Mouse (Mus musculus) midbrain, postnatal 0 days (tissue): ENCODE data around the gene Hectd4. TPM values are rescaled to one million over a fixed set of nuclear protein-coding genes. Genes with fewer than 3 reads are reported as not detected.
A peak's percentile ranks its signal among the peaks of the same experiment; 100 is the strongest.

Experiments used
- ATAC-seq: fragments of 200-750 bp; cut with Nextera tagmentation; 2 replicates; pipeline ENCODE4 v1.8.0; 2017; ENCODE audit warnings: moderate number of reproducible peaks, mild to moderate bottlenecking, moderate TSS enrichment, moderate library complexity; ENCODE audit not compliant: low FRiP score
- DNase-seq: peaks from one replicate; pipeline ENCODE4 v3.0.0-alpha.2; 2015; ENCODE audit warnings: low spot score
- H3K27ac ChIP-seq: fragments of 300-500 bp; sonication (generic); 2 replicates; pipeline ENCODE4 v1.5.1; 2014; ENCODE audit warnings: low read depth, mild to moderate bottlenecking, low read length, mixed read lengths
- H3K27me3 ChIP-seq: fragments of 300-500 bp; sonication (generic); 2 replicates; pipeline ENCODE4 v1.6.1; 2014; ENCODE audit warnings: low read length, control low read depth, mixed read lengths; ENCODE audit not compliant: insufficient read depth
- H3K36me3 ChIP-seq: fragments of 300-500 bp; sonication (generic); 2 replicates; pipeline ENCODE4 v1.6.1; 2014; ENCODE audit warnings: low read length, control low read depth, mixed read lengths; ENCODE audit not compliant: insufficient read depth
- H3K4me1 ChIP-seq: fragments of 300-500 bp; sonication (generic); 2 replicates; pipeline ENCODE4 v1.6.1; 2014; ENCODE audit warnings: mild to moderate bottlenecking, control low read depth, antibody characterized with exemption, low read length, mixed read lengths; ENCODE audit not compliant: insufficient read depth
- H3K4me2 ChIP-seq: fragments of 300-500 bp; sonication (generic); 2 replicates; pipeline ENCODE4 v1.6.1; 2014; ENCODE audit warnings: low read depth, mild to moderate bottlenecking, low read length, mixed read lengths; ENCODE audit not compliant: poor library complexity, severe bottlenecking
- H3K4me3 ChIP-seq: fragments of 300-500 bp; sonication (generic); 2 replicates; pipeline ENCODE4 v1.5.1; 2014; ENCODE audit warnings: low read depth, mild to moderate bottlenecking, low read length, moderate library complexity
- H3K9ac ChIP-seq: fragments of 300-500 bp; sonication (generic); replicated peaks from 2 replicates; pipeline ENCODE4 v1.6.1; 2014; ENCODE audit warnings: mild to moderate bottlenecking, low read length, moderate library complexity, mixed read lengths; ENCODE audit not compliant: poor library complexity, severe bottlenecking
- H3K9me3 ChIP-seq: fragments of 300-500 bp; sonication (generic); 2 replicates; pipeline ENCODE4 v1.6.1; 2016; ENCODE audit warnings: low read length, control low read depth
- CTCF ChIP-seq: IDR thresholded peaks from 2 replicates; pipeline ENCODE4 v1.5.1; 2016; ENCODE audit warnings: antibody characterized with exemption, mild to moderate bottlenecking
- WGBS: fragments of 180-500 bp; shearing (Covaris S2); extraction: QIAGEN DNeasy Blood & Tissue Kit; methylation state at CpG from one replicate; pipeline ENCODE4 v1.1.7; 2014; 5-methylcytosine and 5-hydroxymethylcytosine counted together
- polyA plus RNA-seq: library from polyadenylated mRNA; unstranded; fragments of >200 nt; fragmentation: Nextera tagmentation; extraction: Ambion mirVana; gene quantifications from 2 replicates; pipeline ENCODE4 v1.2.1, GENCODE M21; 2015
- total RNA-seq: library from RNA; depleted of rRNA; stranded (reverse); fragments of >200 nt; gene quantifications from 2 replicates; pipeline ENCODE4 v1.2.3, GENCODE M21; 2014

The Hectd4 gene
- total and polyA plus RNA-seq, 2 experiments from 2014 or later = 17.9 to 141 TPM

DNA sequence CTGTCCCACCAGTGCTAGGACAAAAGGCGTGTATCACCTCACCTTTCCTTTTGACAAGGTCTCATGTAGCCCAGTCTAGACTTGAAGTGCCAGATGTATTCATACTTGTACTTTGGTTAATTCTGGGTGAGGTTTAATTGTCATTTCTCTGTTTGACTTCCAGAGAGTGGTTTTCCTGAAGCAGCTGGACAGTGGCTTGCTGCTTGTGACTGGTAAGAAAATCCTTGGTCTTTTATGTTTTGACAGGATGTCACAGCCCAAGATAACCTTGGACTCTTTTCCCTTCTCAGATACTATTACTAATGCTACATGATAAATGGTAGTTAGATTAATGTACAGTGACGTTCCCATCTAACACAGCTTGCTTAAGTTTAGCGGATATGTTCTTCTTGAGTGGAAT lies 13.0 kb upstream of the Hectd4 start:
- DNase-seq (no peak), ATAC-seq (no peak)
- Histone ChIP-seq H3K9ac (no peak overlapping the region), H3K36me3 (peaks cover 47% of the 10 kb centered on the region), H3K4me1 (no peaks in the 10 kb centered on the region), H3K4me3 (no peak overlapping the region), H3K27me3 (no peaks in the 10 kb centered on the region), H3K4me2 (no peak overlapping the region), H3K27ac (no peak overlapping the region), H3K9me3 (no peaks in the 10 kb centered on the region)
- TF ChIP-seq CTCF = no peak
- 92% methylated on average over 3 of the region's 3 CpGs for WGBS

- Histone ChIP-seq H3K9ac (no peak overlapping the region), H3K4me1 (no peaks in the 10 kb centered on the region), H3K36me3 (peaks cover 49% of the 10 kb centered on the region), H3K4me2 (no peak overlapping the region), H3K9me3 (no peaks in the 10 kb centered on the region), H3K27me3 (no peaks in the 10 kb centered on the region), H3K4me3 (no peak overlapping the region), H3K27ac (no peak overlapping the region)
- no peak for TF ChIP-seq CTCF
- ATAC-seq = no peak
- 91% methylated on average over 9 of the region's 9 CpGs for WGBS
- no peak for DNase-seq
Observed at GRCm38 (mm10) chr5:121209755-121210600, 10.0 kb upstream of the Hectd4 start.

GRCm38 (mm10) chr5:121210601-121210924 lies 9.5 kb upstream of the Hectd4 start:
- no peak overlapping the region for H3K27ac ChIP-seq
- no peaks in the 10 kb centered on the region for H3K9me3 ChIP-seq
- TF ChIP-seq CTCF = no peak
- H3K27me3 ChIP-seq = no peaks in the 10 kb centered on the region
- no peak overlapping the region for H3K4me2 ChIP-seq
- no peaks in the 10 kb centered on the region for H3K4me1 ChIP-seq
- ATAC-seq = no peak
- no peak overlapping the region for H3K9ac ChIP-seq
- H3K36me3 ChIP-seq = peaks cover 49% of the 10 kb centered on the region
- no peak overlapping the region for H3K4me3 ChIP-seq
- DNase-seq = no peak
- WGBS = 80% methylated on average over 1 of the region's 1 CpGs

DNA sequence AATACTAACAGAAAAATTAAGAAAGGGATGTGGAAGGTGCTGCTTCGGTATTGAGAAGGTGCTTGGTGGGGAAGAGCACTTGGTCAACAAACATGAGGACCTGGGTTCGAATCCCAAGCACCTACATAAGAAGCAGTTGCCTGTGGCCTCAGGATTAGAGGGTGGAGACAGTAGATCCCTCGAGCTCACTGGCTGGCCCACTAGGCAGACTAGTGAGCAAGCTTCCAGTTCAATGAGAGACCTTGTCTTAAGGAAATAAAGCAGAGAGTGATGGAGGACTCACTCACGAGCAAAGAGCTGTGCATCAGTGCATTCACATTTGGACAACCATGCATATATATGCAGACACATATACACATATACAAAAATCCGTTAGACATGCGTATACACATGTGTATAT lies 7.9 kb upstream of the Hectd4 start:
- H3K27ac ChIP-seq = no peak overlapping the region
- no peaks in the 10 kb centered on the region for H3K4me1 ChIP-seq
- DNase-seq = no peak
- WGBS = 94% methylated on average over 6 of the region's 6 CpGs
- no peak overlapping the region for H3K4me3 ChIP-seq
- H3K4me2 ChIP-seq = no peak overlapping the region
- ATAC-seq = no peak
- H3K9me3 ChIP-seq = no peaks in the 10 kb centered on the region
- no peaks in the 10 kb centered on the region for H3K27me3 ChIP-seq
- no peak overlapping the region for H3K9ac ChIP-seq
- H3K36me3 ChIP-seq = peaks cover 36% of the 10 kb centered on the region
- no peak for TF ChIP-seq CTCF

GRCm38 (mm10) chr5:121214707-121215106 lies 5.3 kb upstream of the Hectd4 start:
- Histone ChIP-seq H3K36me3 (peaks cover 16% of the 10 kb centered on the region), H3K27me3 (no peaks in the 10 kb centered on the region), H3K27ac (no peak overlapping the region), H3K9me3 (no peaks in the 10 kb centered on the region), H3K4me3 (no peak overlapping the region), H3K9ac (no peak overlapping the region), H3K4me2 (no peak overlapping the region), H3K4me1 (no peaks in the 10 kb centered on the region)
- ATAC-seq = no peak
- WGBS = 59% methylated on average over 7 of the region's 7 CpGs
- no peak for DNase-seq
- no peak for TF ChIP-seq CTCF

- TF ChIP-seq CTCF = peak; percentile 95
- H3K9ac ChIP-seq = no peak overlapping the region
- no peak for ATAC-seq
- WGBS = 40% methylated on average over 13 of the region's 13 CpGs
- H3K27ac ChIP-seq = no peak overlapping the region
- peak; percentile 83 for DNase-seq
- no peak overlapping the region for H3K4me2 ChIP-seq
- peaks cover 7% of the 10 kb centered on the region for H3K36me3 ChIP-seq
- H3K4me1 ChIP-seq = no peaks in the 10 kb centered on the region
- no peaks in the 10 kb centered on the region for H3K9me3 ChIP-seq
- no peaks in the 10 kb centered on the region for H3K27me3 ChIP-seq
- H3K4me3 ChIP-seq = no peak overlapping the region
Observed at GRCm38 (mm10) chr5:121215380-121216125, 4.5 kb upstream of the Hectd4 start.
